Mouse (Mus musculus): Measurements from ENCODE around the gene Kctd21.

- TF ChIP-seq EP300 (IDR thresholded peaks at IDR 0.05; ENCODE audit: insufficient read depth, low read depth, low read length) (no peak), CTCF (IDR thresholded peaks at IDR 0.05) (no peak)
Measured at GRCm38 (mm10) chr7:97338593-97338992, 6.5 kb downstream of the Kctd21 start.
